Mouse (Mus musculus): ENCODE measurements around the gene Qser1.

Qser1 gene

GRCm38 (mm10) chr2:104816371-104816827 lies at the start of gene Qser1:
Qser1 (minus strand) TSS chr2:104816760.
- WGBS, result 1% methylated on average over 41 of the region's 50 CpGs

GRCm38 (mm10) chr2:104864176-104864860 lies 47.8 kb upstream of the Qser1 start:
- 90% methylated on average over 4 of the region's 4 CpGs for WGBS

GRCm38 (mm10) chr2:104860426-104860825 lies 43.9 kb upstream of the Qser1 start:
- 79% methylated on average over 10 of the region's 10 CpGs for WGBS

- 84% methylated on average over 5 of the region's 5 CpGs for WGBS
Measured at GRCm38 (mm10) chr2:104859060-104859459, 42.5 kb upstream of the Qser1 start.

- 87% methylated on average over 3 of the region's 3 CpGs for WGBS
Measured at GRCm38 (mm10) chr2:104858083-104858482, 41.5 kb upstream of the Qser1 start.

- WGBS, result 72% methylated on average over 1 of the region's 1 CpGs
Measured at GRCm38 (mm10) chr2:104856218-104856617, 39.7 kb upstream of the Qser1 start.

- WGBS, result 65% methylated on average over 3 of the region's 3 CpGs
Measured at GRCm38 (mm10) chr2:104855732-104856131, 39.2 kb upstream of the Qser1 start.

- 84% methylated on average over 1 of the region's 1 CpGs for WGBS
Measured at GRCm38 (mm10) chr2:104854836-104855235, 38.3 kb upstream of the Qser1 start.

GRCm38 (mm10) chr2:104852546-104852945 lies 36.0 kb upstream of the Qser1 start:
- 94% methylated on average over 7 of the region's 7 CpGs for WGBS

- 29% methylated on average over 5 of the region's 5 CpGs for WGBS
Measured at GRCm38 (mm10) chr2:104851686-104852085, 35.1 kb upstream of the Qser1 start.

GRCm38 (mm10) chr2:104849991-104850359 lies 33.4 kb upstream of the Qser1 start:
- 59% methylated on average over 3 of the region's 3 CpGs for WGBS

GRCm38 (mm10) chr2:104849276-104849990 lies 32.9 kb upstream of the Qser1 start, which contains the start of gene Prrg4:
Prrg4 (minus strand) TSS chr2:104849876.
- under 1% methylated on average over 62 of the region's 62 CpGs for WGBS

GRCm38 (mm10) chr2:104848235-104849161 lies 31.9 kb upstream of the Qser1 start:
- 58% methylated on average over 16 of the region's 16 CpGs for WGBS

GRCm38 (mm10) chr2:104847645-104848044 lies 31.1 kb upstream of the Qser1 start:
- WGBS, result 64% methylated on average over 2 of the region's 2 CpGs

- 54% methylated on average over 4 of the region's 4 CpGs for WGBS
Measured at GRCm38 (mm10) chr2:104846638-104847414, 30.3 kb upstream of the Qser1 start.

- WGBS, result 87% methylated on average over 7 of the region's 7 CpGs
Measured at GRCm38 (mm10) chr2:104841736-104842135, 25.2 kb upstream of the Qser1 start.

- WGBS, result 86% methylated on average over 2 of the region's 2 CpGs
Measured at GRCm38 (mm10) chr2:104832486-104832885, 15.9 kb upstream of the Qser1 start.

GRCm38 (mm10) chr2:104826191-104826590 lies 9.6 kb upstream of the Qser1 start:
- WGBS, result 96% methylated on average over 4 of the region's 4 CpGs

- 93% methylated on average over 3 of the region's 3 CpGs for WGBS
Measured at GRCm38 (mm10) chr2:104818763-104819162, 2.2 kb upstream of the Qser1 start.

GRCm38 (mm10) chr2:104817555-104818330 lies 1.2 kb upstream of the Qser1 start:
- WGBS, result 2% methylated on average over 15 of the region's 15 CpGs

Data from cerebral cortex, adult 2 months (tissue).